Mouse (Mus musculus) spleen, postnatal 14 days (tissue): ENCODE results near the gene Map10.
A peak's percentile ranks its signal among the peaks of the same experiment; 100 is the strongest.

ENCODE experiments used
- DNase-seq, 2 experiments: peaks; one replicate each; pipeline ENCODE4 v3.0.0; 2021 to 2022; ENCODE audit warnings: low spot score in 2 of 2

Map10 gene

GRCm38 (mm10) chr8:125669700-125670195 is at the start of gene Map10:
Gene Map10, plus strand, starts transcription at chr8:125669818.
- peak; percentile 60 to 74 for DNase-seq

DNA sequence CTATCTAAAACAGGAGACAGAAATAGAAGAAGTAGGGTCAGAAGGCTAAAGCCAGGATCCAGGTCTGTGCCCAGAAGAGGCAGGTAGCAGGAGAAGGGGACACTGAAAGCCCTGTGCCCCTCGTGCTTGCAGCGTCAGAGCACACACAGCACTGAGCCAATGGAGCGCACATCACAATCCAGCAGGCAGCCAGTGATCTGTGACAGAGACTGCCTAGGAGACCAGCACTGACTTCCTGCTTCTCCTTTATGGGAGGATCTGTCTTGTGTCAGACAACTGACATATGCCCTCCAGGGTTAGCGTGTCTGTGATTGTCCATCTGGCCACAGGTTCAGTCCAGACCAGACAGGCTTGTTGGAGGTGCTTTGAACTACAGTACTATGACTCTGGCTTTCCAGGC is 49.3 kb upstream of the Map10 start:
- DNase-seq = no peak

DNA sequence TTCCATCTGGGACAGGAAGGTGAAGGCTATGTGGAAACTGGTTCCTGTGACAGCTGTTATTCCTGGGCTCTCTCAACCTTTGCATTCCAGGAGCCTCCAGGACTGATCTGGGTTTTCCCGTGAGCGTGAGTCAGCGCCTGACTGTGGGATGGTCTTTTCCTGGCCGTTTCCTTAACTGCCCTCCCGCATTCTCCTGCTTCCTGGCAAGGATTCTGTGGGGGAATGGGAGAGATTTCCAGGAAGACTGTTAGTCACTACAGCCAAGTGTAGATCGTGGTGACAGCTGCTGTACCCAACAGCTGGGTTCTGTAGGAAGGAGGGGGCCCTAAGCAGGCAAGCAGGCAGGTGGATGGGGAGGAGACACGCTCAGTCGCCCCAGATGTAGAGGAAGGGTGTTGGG is 45.3 kb upstream of the Map10 start:
- no peak for DNase-seq

DNA sequence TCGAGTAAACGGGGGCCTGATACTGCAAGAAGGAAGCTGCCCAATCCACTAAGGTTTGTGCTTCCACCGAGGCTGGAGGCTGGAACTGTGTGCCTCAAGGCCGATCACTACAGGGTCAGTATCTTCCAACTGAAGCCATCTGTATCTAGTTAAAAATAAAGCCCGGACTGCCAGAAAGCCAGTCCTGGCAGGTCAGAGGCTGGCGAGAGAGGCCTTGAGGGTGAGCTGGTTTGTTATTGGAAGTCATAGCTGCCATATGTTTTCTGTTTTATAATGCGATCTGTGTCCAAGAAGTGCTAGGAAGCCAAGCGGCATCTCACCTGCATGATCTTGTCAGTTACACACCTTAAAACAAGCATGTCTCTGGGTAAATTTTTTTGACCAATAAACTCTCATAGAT is 43.2 kb upstream of the Map10 start:
- no peak for DNase-seq

DNA sequence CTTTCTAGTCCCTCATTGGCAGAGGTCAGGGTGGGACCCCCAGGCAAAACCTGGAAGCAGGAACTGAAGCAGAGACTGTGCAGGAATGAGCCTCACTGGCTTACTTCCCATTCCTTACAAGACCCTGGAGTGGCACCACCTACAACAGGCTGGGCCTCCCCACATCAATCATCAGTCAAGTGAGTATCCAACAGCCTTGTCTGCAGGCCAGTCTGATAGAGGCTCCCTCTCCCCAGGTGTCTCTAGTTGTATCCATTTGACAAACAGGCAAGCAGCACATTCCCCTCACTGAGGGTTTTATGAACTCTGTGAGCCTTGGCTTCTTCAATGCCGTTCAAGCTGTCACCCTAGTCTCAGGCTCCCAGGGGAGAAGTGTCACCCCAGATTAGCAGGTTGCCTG is 40.8 kb upstream of the Map10 start:
- DNase-seq = no peak

DNA sequence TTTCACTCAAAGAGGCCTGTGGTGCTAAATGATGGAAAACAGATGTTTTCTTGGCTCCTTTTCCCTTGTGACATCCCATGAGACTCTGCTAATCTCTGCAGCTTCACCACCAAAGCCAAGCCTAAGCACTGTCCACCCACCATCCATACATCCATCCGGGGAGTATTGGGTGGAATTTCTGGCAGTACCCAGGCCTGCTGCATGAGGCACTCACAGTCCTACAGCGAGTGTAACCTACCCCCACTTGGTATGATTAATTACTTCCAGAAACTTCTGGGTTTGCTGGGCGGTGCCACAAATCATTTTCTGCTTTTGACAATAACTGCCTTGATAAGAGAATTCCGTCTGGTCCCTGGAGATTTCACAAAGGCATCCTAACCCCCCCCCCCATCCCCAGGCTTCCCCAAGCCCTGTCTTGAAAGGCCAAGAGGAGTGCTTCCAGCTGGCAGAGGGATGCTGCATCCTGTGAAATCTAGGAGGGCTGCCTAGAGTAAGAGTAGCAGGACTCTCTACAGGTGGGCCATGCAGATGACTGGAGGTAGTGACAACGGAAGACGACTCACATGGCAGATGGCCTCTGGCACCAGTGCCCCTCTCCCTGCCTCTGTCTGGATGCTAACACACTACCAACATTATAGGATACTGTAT is 31.1 kb upstream of the Map10 start:
- no peak for DNase-seq

DNA sequence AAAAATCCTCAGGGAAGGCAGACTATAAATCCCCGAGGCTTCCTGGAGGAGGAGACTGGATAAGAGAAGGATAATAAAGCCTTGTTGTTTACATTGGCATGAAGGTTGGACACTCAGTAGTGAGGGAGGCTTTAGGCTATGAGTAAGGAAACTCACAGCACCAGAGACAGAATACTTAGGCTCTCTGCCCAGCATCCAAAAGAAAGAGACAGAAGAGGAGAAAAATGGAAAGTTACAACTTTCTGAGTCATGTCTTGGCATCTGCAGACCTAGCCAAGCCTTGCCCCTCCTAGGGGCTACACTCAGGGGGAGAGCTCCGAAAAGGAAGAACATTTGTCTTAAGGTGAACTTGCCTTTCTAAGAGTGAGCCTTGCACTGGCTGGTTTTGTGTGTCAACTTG is 30.0 kb upstream of the Map10 start:
- no peak for DNase-seq

DNA sequence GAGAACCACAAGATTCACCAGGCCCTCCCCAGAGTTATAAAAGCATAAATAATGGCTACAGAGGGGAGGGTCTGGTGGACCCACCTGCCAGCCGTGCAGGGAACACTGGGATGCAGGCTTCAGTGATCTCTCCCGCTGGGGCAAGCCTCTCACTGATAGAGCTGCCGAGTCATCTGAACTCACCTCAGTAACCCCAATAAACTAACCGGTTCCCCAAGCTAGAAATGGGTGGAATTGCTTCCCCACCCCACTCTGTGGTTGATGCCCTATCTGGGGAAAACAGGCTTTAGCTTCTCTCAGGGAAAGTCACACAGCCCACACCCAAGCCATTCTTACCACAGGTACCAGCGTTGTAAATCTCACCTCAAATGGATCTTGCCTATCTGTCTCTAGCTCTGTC is 28.9 kb upstream of the Map10 start:
- DNase-seq = no peak

GRCm38 (mm10) chr8:125641808-125642207 is 27.8 kb upstream of the Map10 start:
- no peak for DNase-seq

DNA sequence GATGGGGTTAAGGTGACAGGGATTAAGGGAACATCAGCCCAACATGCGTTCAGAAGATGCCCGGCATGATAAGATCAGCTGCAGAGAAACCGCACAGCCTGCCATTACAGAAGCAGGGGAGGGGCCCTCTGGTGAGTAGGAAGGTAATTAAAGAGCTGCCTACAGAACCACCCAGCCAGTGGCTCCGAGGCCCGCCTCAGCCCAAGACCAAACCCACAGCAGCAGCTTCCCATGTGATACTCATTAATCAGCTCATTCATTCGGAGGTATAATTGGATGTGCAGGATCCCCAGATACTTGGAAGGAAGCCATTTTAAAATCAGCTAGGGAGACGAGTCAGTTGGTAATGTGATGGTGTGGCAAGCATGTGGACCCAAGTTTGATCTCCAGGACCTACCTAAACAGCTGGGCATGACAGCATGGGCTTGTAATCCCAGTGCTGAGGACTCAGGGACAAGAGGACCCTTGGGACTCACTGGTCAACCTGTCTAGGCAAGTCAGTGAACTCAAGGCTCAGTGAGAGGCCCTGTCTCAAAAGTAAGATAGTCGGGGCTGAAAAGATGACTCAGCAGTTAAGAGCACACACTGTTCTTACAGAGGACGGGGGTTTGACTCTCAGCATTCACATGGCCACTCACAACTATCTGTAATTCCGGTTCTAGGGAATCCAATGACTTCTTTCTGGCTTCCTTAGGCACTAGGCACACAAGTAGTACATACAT is 23.7 kb upstream of the Map10 start:
- DNase-seq = no peak

DNA sequence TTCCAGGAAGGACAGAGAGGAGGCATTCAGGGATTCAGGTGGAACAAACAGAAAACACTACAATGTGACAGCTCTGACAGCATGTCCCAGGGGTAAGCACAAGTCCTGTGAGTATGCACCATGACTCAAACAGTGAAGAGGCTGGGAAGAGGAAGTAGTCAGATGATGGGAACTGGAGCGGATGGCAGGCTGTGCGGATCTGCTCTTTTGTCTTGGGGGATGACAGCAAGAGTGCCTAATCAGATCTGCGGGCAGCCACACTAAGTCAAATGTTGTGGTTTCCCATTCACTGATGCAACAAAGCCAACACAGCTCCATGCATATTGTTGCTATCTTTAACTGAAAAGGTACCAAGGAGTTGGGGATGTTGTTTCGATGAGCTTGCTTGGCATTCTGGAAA is 20.2 kb upstream of the Map10 start:
- no peak for DNase-seq

DNA sequence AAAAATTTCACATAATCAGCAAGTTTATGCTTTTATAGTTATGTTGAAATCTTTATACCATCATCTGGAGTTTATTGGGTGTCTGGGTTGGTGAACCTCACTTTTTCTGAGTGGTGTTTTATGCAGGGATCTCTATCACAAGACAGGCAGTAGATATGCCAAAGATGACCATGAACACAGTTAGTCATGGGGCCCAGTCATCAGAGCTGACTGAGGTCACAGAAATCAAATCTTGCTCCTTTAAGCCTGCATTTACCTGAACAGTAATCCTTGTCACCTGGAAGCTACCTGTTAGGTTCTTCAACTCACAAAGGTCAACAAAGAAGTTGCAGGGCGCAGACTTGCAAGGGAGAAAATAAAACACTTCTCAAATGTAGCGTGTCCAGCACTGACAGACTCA is 14.8 kb upstream of the Map10 start:
- no peak for DNase-seq

- no peak for DNase-seq
These were observed 11.1 kb upstream of the Map10 start for GRCm38 (mm10) chr8:125658508-125658907.

DNA sequence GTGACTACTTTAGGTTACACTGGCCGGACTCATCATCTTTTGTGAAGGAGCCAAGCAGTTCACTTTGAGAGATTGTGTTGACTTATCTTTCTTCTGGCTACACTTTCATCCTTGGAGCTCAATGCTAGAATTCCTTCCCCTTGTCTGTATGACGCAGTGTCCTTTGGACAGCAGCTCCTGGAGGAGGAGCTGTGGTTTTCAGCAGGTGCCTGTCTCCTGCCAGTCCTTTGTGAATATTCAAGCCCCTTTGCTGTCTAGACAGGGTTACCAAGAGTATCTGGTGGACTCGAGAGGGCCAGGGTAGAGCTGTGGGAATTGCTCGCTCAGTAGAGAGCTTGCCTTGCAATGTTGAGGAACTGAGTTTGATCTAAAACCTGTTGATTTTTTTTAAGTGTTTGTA is 10.7 kb upstream of the Map10 start:
- no peak for DNase-seq

GRCm38 (mm10) chr8:125660397-125660796 is 9.2 kb upstream of the Map10 start:
- DNase-seq = no peak

DNA sequence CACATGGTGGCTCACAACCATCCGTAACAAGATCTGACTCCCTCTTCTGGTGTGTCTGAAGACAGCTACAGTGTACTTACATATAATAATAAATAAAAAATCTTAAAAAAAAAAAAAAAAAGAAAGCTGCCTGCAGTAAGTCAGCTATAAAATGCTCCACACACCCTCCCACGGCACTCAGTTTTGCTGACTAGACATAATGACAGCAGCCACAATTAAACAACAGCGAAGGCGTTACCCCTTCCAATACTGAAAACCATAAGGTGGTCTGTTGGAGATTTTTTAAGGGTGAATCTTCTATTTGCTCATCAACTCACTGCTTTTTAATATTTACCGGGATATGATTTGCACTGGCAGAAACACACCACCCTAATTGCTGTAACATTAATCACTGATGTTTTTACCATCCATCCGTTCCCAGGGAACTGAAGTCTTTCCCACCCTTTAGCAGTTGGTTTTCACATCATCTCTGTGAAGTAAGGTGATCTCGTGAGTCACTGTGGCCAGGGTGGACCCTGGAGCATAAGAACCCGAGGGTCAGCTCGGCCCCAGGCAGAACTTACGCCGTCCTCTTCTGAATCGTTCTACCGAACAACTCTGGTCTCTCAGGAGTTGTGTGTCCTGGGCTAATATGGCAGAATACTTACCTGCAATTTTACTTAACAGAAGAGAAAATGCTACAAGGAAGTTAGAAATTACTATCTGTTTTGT is 7.5 kb upstream of the Map10 start:
- no peak for DNase-seq

DNA sequence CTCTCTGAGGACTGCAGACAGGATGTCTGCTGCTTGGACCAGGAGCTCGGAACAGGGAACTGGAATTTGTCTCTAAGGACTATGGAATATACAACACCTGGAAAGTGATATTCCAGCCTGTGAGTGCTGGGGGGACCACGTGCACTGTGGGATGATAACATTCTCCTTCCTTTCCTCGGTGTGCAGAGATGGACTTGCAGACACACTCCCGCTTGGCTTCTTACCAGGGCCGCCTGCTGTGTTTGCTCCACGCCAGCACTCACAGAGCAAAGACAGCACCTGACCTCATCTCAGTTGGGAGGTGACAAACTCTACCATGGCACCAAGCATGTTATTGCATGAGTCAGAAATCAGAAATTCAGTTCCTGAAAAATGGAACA is 7.0 kb upstream of the Map10 start:
- DNase-seq = no peak

DNA sequence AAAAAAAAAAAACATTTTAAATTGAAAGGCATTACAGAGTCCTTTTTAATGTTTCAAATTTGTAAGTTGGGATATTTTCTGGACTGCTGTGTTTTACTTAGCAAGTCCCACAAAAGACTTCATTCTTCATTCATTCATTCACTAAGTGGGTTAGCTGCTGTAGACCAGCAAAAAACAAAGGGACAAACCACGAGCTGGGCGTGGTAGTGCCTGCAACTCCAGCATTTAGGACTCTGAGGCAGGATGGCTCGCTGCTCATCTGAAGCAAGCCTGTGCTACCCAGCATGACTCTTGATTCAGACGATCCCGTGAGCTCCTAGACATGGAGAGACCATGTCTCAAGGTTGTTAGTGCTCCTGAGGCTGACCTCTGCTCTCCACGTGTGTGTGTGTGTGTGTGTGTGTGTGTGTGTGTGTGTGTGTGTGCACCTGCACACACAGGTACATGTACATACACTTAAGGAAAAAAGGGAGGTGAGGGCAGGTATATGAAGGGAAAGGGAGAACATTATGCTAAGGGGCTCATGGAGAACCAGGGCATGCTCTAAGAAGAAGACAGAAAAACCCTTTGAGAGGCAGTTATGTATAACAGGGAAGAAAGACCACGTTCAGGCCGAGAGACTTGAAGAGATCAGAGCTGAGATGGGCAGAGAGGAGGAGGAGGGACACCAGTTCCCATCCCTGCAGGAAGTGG is 4.3 kb upstream of the Map10 start:
- DNase-seq = no peak

GRCm38 (mm10) chr8:125665876-125666186 is 3.8 kb upstream of the Map10 start:
- DNase-seq = no peak

DNA sequence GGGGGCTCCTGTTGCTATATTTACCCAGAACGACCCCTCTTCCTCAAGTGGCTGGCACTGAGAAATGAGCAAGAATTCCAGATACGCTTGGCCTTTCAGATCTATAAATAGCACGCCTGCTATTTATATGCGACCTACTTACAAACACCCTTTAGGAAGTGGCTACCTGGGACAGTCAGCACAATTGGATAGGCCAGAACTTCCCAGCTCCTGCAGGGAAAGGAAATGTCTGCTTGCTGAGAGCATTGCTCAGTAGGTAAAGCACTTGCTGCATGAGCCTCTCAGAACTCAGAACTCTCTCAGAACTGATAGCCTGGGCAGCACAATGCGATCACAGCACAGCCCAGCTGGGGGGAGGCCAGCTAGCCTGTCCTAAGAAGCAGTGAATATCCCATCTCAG is 3.4 kb upstream of the Map10 start:
- no peak for DNase-seq

DNA sequence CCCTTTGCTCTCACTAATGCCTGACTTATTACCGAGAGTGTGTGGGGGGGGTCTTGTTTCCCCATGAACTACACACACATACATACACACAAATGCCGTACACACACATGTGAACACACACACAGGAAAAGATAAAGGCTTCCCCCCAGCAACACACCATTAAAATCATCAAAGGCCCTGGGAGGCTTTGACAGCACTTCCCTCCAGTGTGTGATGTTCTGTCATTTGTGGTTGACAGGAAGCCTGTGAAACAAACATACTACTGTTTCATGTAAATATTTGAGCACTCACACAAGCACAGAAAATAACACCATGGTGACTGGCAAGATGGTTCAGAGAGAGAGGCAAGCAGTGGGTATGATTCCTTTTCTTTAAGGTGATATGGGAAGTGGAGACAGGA is 2.4 kb upstream of the Map10 start:
- no peak for DNase-seq

DNA sequence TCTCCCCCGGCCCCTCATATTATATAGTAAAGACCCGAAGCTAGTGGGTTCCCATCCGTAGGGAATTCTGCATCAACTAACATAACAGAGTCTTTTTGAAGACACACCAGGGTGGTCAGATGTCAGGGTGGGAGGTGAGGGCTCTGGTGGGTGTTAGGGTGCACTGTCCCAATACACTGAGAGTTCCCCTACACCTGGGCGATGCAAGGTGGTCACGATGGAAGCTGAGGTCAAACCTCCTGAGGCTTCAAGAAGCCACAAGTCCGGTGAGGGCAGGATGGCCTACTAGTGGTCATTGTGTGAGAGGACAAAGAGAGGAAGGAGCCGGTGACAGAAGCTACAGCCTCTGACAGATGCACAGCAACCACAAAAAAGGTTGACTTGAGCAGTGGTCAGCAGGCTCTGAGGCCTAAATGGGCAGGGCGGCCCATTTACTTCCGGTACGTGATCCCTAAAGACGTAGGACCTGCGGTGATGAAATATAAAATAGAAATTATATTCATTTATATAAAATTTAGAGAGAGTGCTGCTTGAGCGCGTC is 389 bp upstream of the Map10 start:
- no peak for DNase-seq
